Mouse (Mus musculus) spleen, adult 2 months (tissue): ENCODE data around the gene Spint5.

Experiments
- CTCF ChIP-seq: fragments of 200-500 bp; IDR thresholded peaks from 2 replicates; pipeline ENCODE4 v1.5.1; 2011; ENCODE audit warnings: mild to moderate bottlenecking, inconsistent platforms; ENCODE audit not compliant: insufficient read depth, insufficient read length, insufficient replicate concordance; ENCODE audit errors: extremely low read depth
- POLR2A ChIP-seq: fragments of 200-500 bp; IDR thresholded peaks from 2 replicates; pipeline ENCODE4 v1.6.1; 2011; ENCODE audit warnings: low read depth, low read length, inconsistent platforms

DNA sequence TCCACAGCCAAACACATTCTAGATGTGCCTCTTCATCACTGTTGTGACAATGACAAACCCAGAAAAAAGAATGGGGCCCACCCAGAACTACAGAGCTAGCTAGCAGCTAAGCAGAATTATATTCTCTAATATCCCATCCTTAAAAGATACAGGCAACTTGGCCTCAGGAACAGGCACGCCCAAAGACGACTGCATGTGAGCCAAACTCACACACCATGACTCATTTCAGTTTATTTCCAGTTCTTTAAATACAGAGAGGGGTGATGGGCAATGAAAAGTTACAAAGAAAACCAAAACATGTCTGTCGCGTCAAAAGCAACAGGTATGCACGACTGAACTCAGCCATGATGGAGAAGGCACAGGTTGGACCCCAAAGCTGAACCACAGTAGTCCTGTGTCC, 20.3 kb downstream of the Spint5 start:
- no peak for TF ChIP-seq CTCF
- no peak for TF ChIP-seq POLR2A
